Comparison of ENCODE assay signal across 9 mouse cellular contexts in genomic region chr2:26638039-26638438, GRCm38 (mm10). TPM values are rescaled to one million over a fixed set of nuclear protein-coding genes. Genes with fewer than 3 reads are reported as not detected.
DNase-seq lines count a peak whose midpoint lies in the region; ATAC-seq and TF ChIP-seq lines count a peak whose summit lies in the region.
"Had no signal": no experiment of that assay in that cellular context is flagged by ENCODE, and none has a peak within 500 bp of the region (broad histone marks: within the 10 kb centered on the region; RNA-seq: fewer than 3 reads in every experiment).

No protein-coding gene starts in this region.

- H3K27ac ChIP-seq in gastrocnemius, adult 2 months, result no peak overlapping the region; the same call in 1 of the 2 replicates
- H3K27ac ChIP-seq in ES-Bruce4 (ENCODE audit: insufficient read depth, low read length), result peak overlapping the region; percentile 55
- no peak overlapping the region for H3K27ac ChIP-seq in liver, embryonic 14.5 days

- no peak for TF ChIP-seq POLR2A in ES-Bruce4 (IDR thresholded peaks at IDR 0.05; ENCODE audit: insufficient read depth, low read length)

- TF ChIP-seq EP300 in ES-Bruce4 (IDR thresholded peaks at IDR 0.05; ENCODE audit: insufficient read depth, low read depth, low read length), result no peak
- TF ChIP-seq EP300 in liver, embryonic 14.5 days (IDR thresholded peaks at IDR 0.05; ENCODE audit: low read depth), result no peak

- peak; percentile 23 for ATAC-seq in granulocyte monocyte progenitor cell, adult 5-6 weeks (replicated peaks; ENCODE audit: poor library complexity, severe bottlenecking)
- no peak for ATAC-seq in liver, embryonic 14.5 days (ENCODE audit: insufficient read depth)

- peak overlapping the region; percentile 100 for H3K9ac ChIP-seq in ES-Bruce4 (ENCODE audit: low read depth, poor library complexity, severe bottlenecking)
- H3K9ac ChIP-seq in liver, embryonic 14.5 days (replicated peaks), result peak overlapping the region; percentile 91

- H3K4me1 ChIP-seq in ES-Bruce4 (ENCODE audit: control insufficient read depth, insufficient read depth, low read length), result no peaks in the 10 kb centered on the region
- peaks cover 7 to 26% of the 10 kb centered on the region in 2 experiments for H3K4me1 ChIP-seq in liver, embryonic 14.5 days (replicated peaks; ENCODE audit: control insufficient read depth in 2 of 2, insufficient read depth in 2 of 2, low read length in 1 of 2)

- intact Hi-C loops in gastrocnemius, adult 2 months (cut with DNase I), result no loop called here

- no peak for DNase-seq in gastrocnemius, adult 2 months
- DNase-seq in gastrocnemius, adult 8-10 months (ENCODE audit: low spot score in 2 of 2), result no peak
- no peak for DNase-seq in liver, embryonic 14.5 days (ENCODE audit: low read depth in 3 of 3, low spot score in 3 of 3)
- DNase-seq in yolk sac, embryonic 10.5 days (ENCODE audit: low spot score), result no peak
- no peak for DNase-seq in cerebellum, adult 8-10 months
- no peak for DNase-seq in cerebellum, postnatal 25 days

- no peaks in the 10 kb centered on the region for H3K27me3 ChIP-seq in ES-Bruce4 (ENCODE audit: control insufficient read depth, insufficient read depth, low read length, poor library complexity, severe bottlenecking)
- no peaks in the 10 kb centered on the region for H3K27me3 ChIP-seq in liver, embryonic 14.5 days (ENCODE audit: control insufficient read depth, insufficient read depth, low read length)

- H3K9me3 ChIP-seq in ES-Bruce4 (replicated peaks; ENCODE audit: control insufficient read depth, insufficient read depth, low read length, poor library complexity, severe bottlenecking), result no peaks in the 10 kb centered on the region
- H3K9me3 ChIP-seq in liver, embryonic 14.5 days (ENCODE audit: control insufficient read depth, low read length), result no peaks in the 10 kb centered on the region

- H3K4me2 ChIP-seq in liver, embryonic 14.5 days (ENCODE audit: low read depth), result peak overlapping the region; percentile 82

- peak overlapping the region; percentile 85 for H3K4me3 ChIP-seq in gastrocnemius, adult 2 months
- peak overlapping the region; percentile 99 for H3K4me3 ChIP-seq in ES-Bruce4 (ENCODE audit: low read depth, low read length)
- peak overlapping the region; percentile 85 to 100 for H3K4me3 ChIP-seq in liver, embryonic 14.5 days (ENCODE audit: insufficient read depth in 1 of 2, low read depth in 2 of 2, low read length in 2 of 2)

- H3K36me3 ChIP-seq in ES-Bruce4 (ENCODE audit: control insufficient read depth, insufficient read depth, low read length, poor library complexity, severe bottlenecking), result peaks cover 32% of the 10 kb centered on the region
- H3K36me3 ChIP-seq in liver, embryonic 14.5 days (replicated peaks; ENCODE audit: control insufficient read depth, insufficient read depth, low read depth), result peaks cover 22% of the 10 kb centered on the region

- no peak for TF ChIP-seq CTCF in gastrocnemius, adult 2 months (IDR thresholded peaks at IDR 0.05)
- no peak for TF ChIP-seq CTCF in ES-Bruce4 (IDR thresholded peaks at IDR 0.05; ENCODE audit: low read depth, low read length)
- TF ChIP-seq CTCF in liver, embryonic 14.5 days (IDR thresholded peaks at IDR 0.05; ENCODE audit: low read depth), result no peak

- WGBS in liver, embryonic 14.5 days (ENCODE audit: insufficient replicate concordance), result 47% methylated on average over 5 of the region's 5 CpGs

RNA-seq across cellular contexts. Expression of gene Fam69b, which starts 9.8 kb away (rescaled TPM):
- total RNA-seq in gastrocnemius, adult 2 months (2021), result 1 to 10 TPM; 1.0 to 2.3 TPM
- 1 to 10 TPM; 1.3 to 2.1 (median 1.6) TPM for total RNA-seq in gastrocnemius, adult 8-10 months (2022)
- polyA plus RNA-seq in ES-Bruce4 (2011; ENCODE audit: insufficient read depth, insufficient read length, low read depth, missing spikeins), result 4.9 and 5.3 TPM in 2 replicates
- 11.1 and 13.9 TPM in 2 replicates for total RNA-seq in granulocyte monocyte progenitor cell, adult 5-6 weeks (2014; fragmentation: Nextera tagmentation)
- total RNA-seq in granulocyte monocyte progenitor cell, adult 5-6 weeks (2017), result 8.3 and 9.3 TPM in 2 replicates
- polyA plus RNA-seq in liver, embryonic 14.5 days (2012; rRNA removed), result 0.78 and 0.94 TPM in 2 replicates
- 0.70 and 0.78 TPM in 2 replicates for polyA plus RNA-seq in liver, embryonic 14.5 days (2014; fragmentation: Nextera tagmentation; extraction: Ambion mirVana)

RNA-seq across cellular contexts. Expression of gene Lcn4, which starts 33.0 kb away (rescaled TPM):
- not detected for total RNA-seq in gastrocnemius, adult 2 months (2021)
- not detected for total RNA-seq in gastrocnemius, adult 8-10 months (2022)
- polyA plus RNA-seq in ES-Bruce4 (2011; ENCODE audit: insufficient read depth, insufficient read length, low read depth, missing spikeins), result not detected in 2 replicates
- not detected in 2 replicates for total RNA-seq in granulocyte monocyte progenitor cell, adult 5-6 weeks (2014; fragmentation: Nextera tagmentation)
- total RNA-seq in granulocyte monocyte progenitor cell, adult 5-6 weeks (2017), result not detected in 2 replicates
- polyA plus RNA-seq in liver, embryonic 14.5 days (2012; rRNA removed), result not detected in 2 replicates
- polyA plus RNA-seq in liver, embryonic 14.5 days (2014; fragmentation: Nextera tagmentation; extraction: Ambion mirVana), result not detected in 2 replicates
- polyA plus RNA-seq: testis, adult 2 months had no signal

RNA-seq across cellular contexts. Expression of gene Agpat2, which starts 33.8 kb away (rescaled TPM):
- 1 to 10 TPM; 2.8 to 7.3 TPM for total RNA-seq in gastrocnemius, adult 2 months (2021)
- 1 to 10 TPM; 2.9 to 8.9 (median 5.6) TPM for total RNA-seq in gastrocnemius, adult 8-10 months (2022)
- polyA plus RNA-seq in ES-Bruce4 (2011; ENCODE audit: insufficient read depth, insufficient read length, low read depth, missing spikeins), result 19.7 and 21.0 TPM in 2 replicates
- 42.4 and 46.7 TPM in 2 replicates for total RNA-seq in granulocyte monocyte progenitor cell, adult 5-6 weeks (2014; fragmentation: Nextera tagmentation)
- 50.2 and 55.2 TPM in 2 replicates for total RNA-seq in granulocyte monocyte progenitor cell, adult 5-6 weeks (2017)
- 27.2 and 29.8 TPM in 2 replicates for polyA plus RNA-seq in liver, embryonic 14.5 days (2012; rRNA removed)
- 31.4 and 32.8 TPM in 2 replicates for polyA plus RNA-seq in liver, embryonic 14.5 days (2014; fragmentation: Nextera tagmentation; extraction: Ambion mirVana)

RNA-seq across cellular contexts. Expression of gene Gm20532, which starts 51.6 kb away (rescaled TPM):
- total RNA-seq in gastrocnemius, adult 2 months (2021), result not detected
- total RNA-seq in gastrocnemius, adult 8-10 months (2022), result not detected
- not detected in 2 replicates for polyA plus RNA-seq in ES-Bruce4 (2011; ENCODE audit: insufficient read depth, insufficient read length, low read depth, missing spikeins)
- total RNA-seq in granulocyte monocyte progenitor cell, adult 5-6 weeks (2014; fragmentation: Nextera tagmentation), result not detected in 2 replicates
- total RNA-seq in granulocyte monocyte progenitor cell, adult 5-6 weeks (2017), result not detected in 2 replicates
- not detected in 2 replicates for polyA plus RNA-seq in liver, embryonic 14.5 days (2012; rRNA removed)
- polyA plus RNA-seq in liver, embryonic 14.5 days (2014; fragmentation: Nextera tagmentation; extraction: Ambion mirVana), result not detected in 2 replicates
- polyA plus RNA-seq: testis, adult 2 months had no signal

RNA-seq across cellular contexts. Expression of gene Egfl7, which starts 58.2 kb away (rescaled TPM):
- total RNA-seq in gastrocnemius, adult 2 months (2021), result 10 to 100 TPM; 34.4 to 53.7 TPM
- 10 to 100 TPM; 28.7 to 37.4 (median 31.6) TPM for total RNA-seq in gastrocnemius, adult 8-10 months (2022)
- 37.7 and 41.1 TPM in 2 replicates for polyA plus RNA-seq in ES-Bruce4 (2011; ENCODE audit: insufficient read depth, insufficient read length, low read depth, missing spikeins)
- 22.7 and 32.6 TPM in 2 replicates for total RNA-seq in granulocyte monocyte progenitor cell, adult 5-6 weeks (2014; fragmentation: Nextera tagmentation)
- 9.6 and 20.4 TPM in 2 replicates for total RNA-seq in granulocyte monocyte progenitor cell, adult 5-6 weeks (2017)
- 61.7 and 68.0 TPM in 2 replicates for polyA plus RNA-seq in liver, embryonic 14.5 days (2012; rRNA removed)
- 46.8 and 47.6 TPM in 2 replicates for polyA plus RNA-seq in liver, embryonic 14.5 days (2014; fragmentation: Nextera tagmentation; extraction: Ambion mirVana)

Comparison
In these comparisons a context has a peak if more than half of its experiments do, and no peak if none do; other contexts are left out.
1. RNA of gene Agpat2, which starts 33.8 kb away (total RNA-seq): 42.4 to 55.2 TPM in granulocyte monocyte progenitor cell, adult 5-6 weeks; 2.8 to 7.3 TPM in gastrocnemius, adult 2 months and 2.9 to 8.9 TPM in gastrocnemius, adult 8-10 months; every median in the first group is over 4 times any median in the second.
2. Peak in every context shown above with its lines, with median percentiles within 50 percentile points of each other: H3K4me3 ChIP-seq.